Mouse (Mus musculus) macrophage (primary cell): ENCODE data around the gene Zic2. TPM values are rescaled to one million over a fixed set of nuclear protein-coding genes. Genes with fewer than 3 reads are reported as not detected.

Source experiments
- H3K27ac ChIP-seq: fragments of 350-480 bp; formaldehyde crosslinking; 2 replicates; pipeline ENCODE4 v1.9.0; 2021
- H3K36me3 ChIP-seq: fragments of 350-480 bp; formaldehyde crosslinking; 2 replicates; pipeline ENCODE4 v1.9.0; 2021; ENCODE audit errors: inconsistent target
- H3K4me3 ChIP-seq: fragments of 350-480 bp; formaldehyde crosslinking; 2 replicates; pipeline ENCODE4 v1.9.0; 2021; ENCODE audit errors: inconsistent target
- H3K79me2 ChIP-seq: fragments of 350-480 bp; formaldehyde crosslinking; 2 replicates; pipeline ENCODE4 v1.9.0; 2021; ENCODE audit errors: inconsistent target
- WGBS: methylation state at CpG from one replicate; pipeline ENCODE4 v1.1.7; 2026; ENCODE audit warnings: inconsistent platforms; ENCODE audit not compliant: missing documents; 5-methylcytosine and 5-hydroxymethylcytosine counted together
- polyA plus RNA-seq: library from polyadenylated mRNA; stranded (reverse); fragments of 250-400 nt; gene quantifications from 3 replicates; pipeline ENCODE4 v1.2.4, GENCODE M21; 2018; ENCODE audit warnings: inconsistent platforms

Zic2 gene
- polyA plus RNA-seq, 1 experiment from 2014 or later: not detected

- no peaks in the 10 kb centered on the region for H3K79me2 ChIP-seq
- no peak overlapping the region for H3K4me3 ChIP-seq
- no peaks in the 10 kb centered on the region for H3K36me3 ChIP-seq
- WGBS: 5% methylated on average over 5 of the region's 5 CpGs
- no peak overlapping the region for H3K27ac ChIP-seq
These were observed 13.8 kb downstream of the Zic2 start for GRCm38 (mm10) chr14:122489041-122489440.

DNA sequence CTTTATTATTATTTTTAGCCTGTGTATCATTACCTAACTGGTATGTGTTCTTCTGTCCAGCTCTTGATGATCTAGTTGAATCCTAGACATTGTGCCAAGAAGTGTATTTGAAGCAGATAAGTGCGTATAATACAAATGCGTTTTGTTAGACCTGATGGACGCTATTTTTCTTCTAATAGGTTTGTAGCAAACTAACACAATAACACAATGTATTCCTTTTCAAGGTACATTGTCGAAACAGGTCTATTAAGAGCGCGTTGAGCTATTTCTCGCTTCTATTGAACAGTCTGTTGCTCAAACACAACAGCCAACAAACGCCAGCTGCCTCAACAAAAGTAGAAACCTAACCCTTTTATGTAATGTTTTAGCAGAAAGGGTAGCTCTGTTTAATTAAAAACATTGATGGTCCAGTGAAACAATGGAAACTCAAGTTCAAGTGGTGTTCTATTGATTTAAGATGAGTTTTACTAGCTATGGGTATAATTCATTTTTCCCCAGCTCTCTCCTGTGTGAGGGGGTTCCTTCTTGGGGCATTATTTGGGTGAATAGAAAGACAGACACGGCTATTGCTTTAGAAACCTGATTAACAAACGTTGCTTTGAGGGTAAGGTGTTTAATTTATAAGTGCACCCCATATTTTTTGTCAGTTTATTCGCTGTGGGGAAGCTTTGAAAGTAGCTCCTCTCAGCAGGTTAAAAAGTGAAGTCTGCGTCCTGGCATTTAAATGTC lies 14.6 kb downstream of the Zic2 start:
- H3K27ac ChIP-seq: no peak overlapping the region
- no peak overlapping the region for H3K4me3 ChIP-seq
- no peaks in the 10 kb centered on the region for H3K79me2 ChIP-seq
- no peaks in the 10 kb centered on the region for H3K36me3 ChIP-seq
- 13% methylated on average over 12 of the region's 12 CpGs for WGBS

GRCm38 (mm10) chr14:122490441-122491328 lies 15.4 kb downstream of the Zic2 start, which contains the start of gene Gm10837:
Gm10837 (plus strand) TSS chr14:122490586.
- Histone ChIP-seq H3K79me2 (no peaks in the 10 kb centered on the region), H3K27ac (no peak within 1 kb of the TSS), H3K36me3 (no peaks in the 10 kb centered on the region), H3K4me3 (no peak within 1 kb of the TSS)
- WGBS: 6% methylated on average over 45 of the region's 51 CpGs

DNA sequence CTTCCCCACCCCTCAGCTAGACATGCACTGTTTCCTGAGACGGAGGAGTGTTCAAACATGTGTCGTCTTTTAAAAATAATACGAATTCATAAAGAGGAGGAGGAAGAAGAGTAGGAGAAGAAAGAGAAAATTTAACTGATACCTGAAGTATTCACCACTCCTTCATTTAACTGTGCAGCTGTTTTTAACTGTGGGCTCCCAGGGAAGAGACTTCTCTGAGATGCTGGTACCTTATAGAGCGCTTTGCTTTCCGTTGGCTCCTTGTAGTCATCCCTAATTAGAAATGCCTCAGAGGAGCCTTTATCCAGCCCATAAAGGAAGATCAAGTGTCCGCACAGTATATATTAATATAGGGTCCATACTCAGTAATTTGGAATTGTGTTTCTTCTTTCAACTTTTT lies 16.3 kb downstream of the Zic2 start:
- Histone ChIP-seq H3K27ac (no peak overlapping the region), H3K36me3 (no peaks in the 10 kb centered on the region), H3K4me3 (no peak overlapping the region), H3K79me2 (no peaks in the 10 kb centered on the region)
- 53% methylated on average over 6 of the region's 6 CpGs for WGBS

DNA sequence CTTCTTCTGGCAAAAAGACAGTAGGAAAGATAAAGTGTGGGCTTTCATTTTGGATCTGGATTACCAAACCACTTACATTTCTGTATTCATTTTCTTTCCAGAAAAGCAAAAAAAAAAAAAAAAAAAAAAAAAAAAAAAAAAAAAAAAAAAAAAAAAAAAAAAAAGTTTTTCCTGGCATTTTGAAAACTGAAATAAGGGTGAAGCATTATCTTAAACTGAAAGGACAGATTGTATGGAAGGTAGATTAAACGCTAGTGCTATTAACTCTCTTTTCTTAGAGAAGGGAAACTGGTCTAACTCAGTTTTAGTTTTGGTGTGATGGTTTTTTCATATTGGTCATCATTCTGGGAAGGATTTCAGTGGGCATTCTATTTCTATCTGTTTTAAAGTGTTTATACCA lies 16.8 kb downstream of the Zic2 start:
- WGBS: 100% methylated on average over 1 of the region's 1 CpGs
- no peak overlapping the region for H3K4me3 ChIP-seq
- no peaks in the 10 kb centered on the region for H3K79me2 ChIP-seq
- H3K27ac ChIP-seq: no peak overlapping the region
- no peaks in the 10 kb centered on the region for H3K36me3 ChIP-seq

DNA sequence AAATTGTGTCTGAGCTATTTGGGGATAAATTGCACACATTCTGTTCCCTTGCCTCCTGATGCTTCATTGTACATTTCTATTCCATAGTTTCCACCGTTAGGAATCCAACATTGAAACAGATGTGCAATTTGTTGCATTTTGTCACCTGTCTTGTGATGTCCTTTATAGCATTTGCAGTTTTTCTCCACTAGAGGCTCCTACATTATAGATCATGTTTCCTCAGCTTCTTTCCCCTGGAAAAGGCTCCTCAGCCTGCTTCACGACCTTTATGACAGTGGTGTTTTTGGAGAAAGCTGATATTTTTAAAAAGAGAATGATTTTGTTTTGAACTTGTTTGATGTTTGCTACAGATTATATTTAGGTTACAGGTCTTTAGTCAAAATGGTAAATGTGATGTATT lies 33.8 kb downstream of the Zic2 start:
- 26% methylated on average over 2 of the region's 2 CpGs for WGBS
- Histone ChIP-seq H3K79me2 (no peaks in the 10 kb centered on the region), H3K27ac (no peak overlapping the region), H3K36me3 (no peaks in the 10 kb centered on the region), H3K4me3 (no peak overlapping the region)

GRCm38 (mm10) chr14:122511519-122511918 lies 36.3 kb downstream of the Zic2 start:
- H3K36me3 ChIP-seq: no peaks in the 10 kb centered on the region
- no peak overlapping the region for H3K4me3 ChIP-seq
- no peaks in the 10 kb centered on the region for H3K79me2 ChIP-seq
- 89% methylated on average over 3 of the region's 3 CpGs for WGBS
- no peak overlapping the region for H3K27ac ChIP-seq

GRCm38 (mm10) chr14:122513511-122514036 lies 38.3 kb downstream of the Zic2 start:
- no peak overlapping the region for H3K4me3 ChIP-seq
- no peak overlapping the region for H3K27ac ChIP-seq
- no peaks in the 10 kb centered on the region for H3K79me2 ChIP-seq
- H3K36me3 ChIP-seq: no peaks in the 10 kb centered on the region
- WGBS: 54% methylated on average over 1 of the region's 1 CpGs

- Histone ChIP-seq H3K27ac (no peak overlapping the region), H3K36me3 (no peaks in the 10 kb centered on the region), H3K4me3 (no peak overlapping the region), H3K79me2 (no peaks in the 10 kb centered on the region)
- 86% methylated on average over 4 of the region's 4 CpGs for WGBS
These were observed 53.2 kb downstream of the Zic2 start for GRCm38 (mm10) chr14:122528475-122528874.

Other genes starting within 250 kb of the Zic2 start
- gene Gm5089, start 24.3 kb upstream of the Zic2 start, polyA plus RNA-seq: not detected in 3 replicates
- gene Zic5, start 9.8 kb upstream of the Zic2 start, polyA plus RNA-seq: not detected in 3 replicates
- not detected in 3 replicates for gene Gm10837, start 15.2 kb downstream of the Zic2 start, polyA plus RNA-seq
- 16.1 to 29.6 TPM (median 24.6 TPM) in 3 replicates for gene Pcca, start 58.9 kb downstream of the Zic2 start, polyA plus RNA-seq